Mouse (Mus musculus) midbrain, embryonic 13.5 days (tissue): ENCODE measurements at regions not wholly inside any gene's neighbourhood (a gene's known extent, or its start where the extent isn't known, plus 50 kb on each side); places are given as distances from the start of the nearest gene placed in this dataset.
"Not testable (repeated sequence)": the region's sequence is repeated elsewhere in the genome, so short reads cannot be mapped to it uniquely, and the experiment has no call there.

Experiments used
- ATAC-seq: fragments of 200-750 bp; cut with Nextera tagmentation; 2 replicates; pipeline ENCODE4 v1.8.0; 2017; ENCODE audit warnings: mild to moderate bottlenecking, moderate TSS enrichment, moderate library complexity
- H3K27ac ChIP-seq: fragments of 300-500 bp; sonication (generic); 2 replicates; pipeline ENCODE4 v1.5.1; 2015; ENCODE audit warnings: inconsistent platforms, mild to moderate bottlenecking, moderate library complexity
- H3K27me3 ChIP-seq: fragments of 300-500 bp; sonication (generic); 2 replicates; pipeline ENCODE4 v1.6.1; 2015; ENCODE audit warnings: mild to moderate bottlenecking, inconsistent platforms
- H3K36me3 ChIP-seq: fragments of 300-500 bp; sonication (generic); 2 replicates; pipeline ENCODE4 v1.6.1; 2015; ENCODE audit warnings: mild to moderate bottlenecking, inconsistent platforms
- H3K4me1 ChIP-seq: fragments of 300-500 bp; sonication (generic); replicated peaks from 2 replicates; pipeline ENCODE4 v1.6.1; 2015; ENCODE audit warnings: inconsistent platforms
- H3K4me2 ChIP-seq: fragments of 300-500 bp; sonication (generic); replicated peaks from 2 replicates; pipeline ENCODE4 v1.6.1; 2015; ENCODE audit warnings: moderate library complexity, mild to moderate bottlenecking, inconsistent platforms
- H3K4me3 ChIP-seq: fragments of 300-500 bp; sonication (generic); replicated peaks from 2 replicates; pipeline ENCODE4 v1.5.1; 2015; ENCODE audit warnings: mild to moderate bottlenecking, inconsistent platforms
- H3K9ac ChIP-seq: fragments of 300-500 bp; sonication (generic); replicated peaks from 2 replicates; pipeline ENCODE4 v1.6.1; 2015; ENCODE audit warnings: mild to moderate bottlenecking, inconsistent platforms
- H3K9me3 ChIP-seq: fragments of 300-500 bp; sonication (generic); 2 replicates; pipeline ENCODE4 v1.6.1; 2016; ENCODE audit warnings: mild to moderate bottlenecking, inconsistent platforms
- WGBS: fragments of 180-500 bp; shearing (Covaris S2); methylation state at CpG from one replicate; pipeline ENCODE4 v1.1.7; 2015; 5-methylcytosine and 5-hydroxymethylcytosine counted together

- no peaks in the 10 kb centered on the region for H3K9me3 ChIP-seq
- no peaks in the 10 kb centered on the region for H3K36me3 ChIP-seq
- H3K4me2 ChIP-seq: no peak overlapping the region
- H3K27me3 ChIP-seq: no peaks in the 10 kb centered on the region
- H3K4me1 ChIP-seq: peaks cover 4% of the 10 kb centered on the region
- no peak overlapping the region for H3K27ac ChIP-seq
- H3K9ac ChIP-seq: no peak overlapping the region
- H3K4me3 ChIP-seq: no peak overlapping the region
- ATAC-seq: no peak
- WGBS: 95% methylated on average over 7 of the region's 7 CpGs
Measured at GRCm38 (mm10) chr13:20039590-20039989, 50.8 kb upstream of the Elmo1 start.

GRCm38 (mm10) chr13:20038463-20038862 is 51.9 kb upstream of the Elmo1 start:
- H3K27me3 ChIP-seq: no peaks in the 10 kb centered on the region
- no peaks in the 10 kb centered on the region for H3K36me3 ChIP-seq
- no peak for ATAC-seq
- no peak overlapping the region for H3K9ac ChIP-seq
- H3K4me1 ChIP-seq: peaks cover 4% of the 10 kb centered on the region
- no peaks in the 10 kb centered on the region for H3K9me3 ChIP-seq
- H3K4me2 ChIP-seq: no peak overlapping the region
- H3K27ac ChIP-seq: no peak overlapping the region
- no peak overlapping the region for H3K4me3 ChIP-seq
- WGBS: 18% methylated on average over 11 of the region's 11 CpGs

GRCm38 (mm10) chr13:20037436-20037835 is 53.0 kb upstream of the Elmo1 start:
- Histone ChIP-seq H3K4me3 (no peak overlapping the region), H3K27ac (no peak overlapping the region), H3K9me3 (no peaks in the 10 kb centered on the region), H3K27me3 (no peaks in the 10 kb centered on the region), H3K4me2 (no peak overlapping the region), H3K4me1 (peaks cover 4% of the 10 kb centered on the region), H3K36me3 (no peaks in the 10 kb centered on the region), H3K9ac (no peak overlapping the region)
- ATAC-seq: no peak
- WGBS: 93% methylated on average over 7 of the region's 7 CpGs

GRCm38 (mm10) chr13:20033937-20034735 is 56.3 kb upstream of the Elmo1 start:
- ATAC-seq: no peak
- WGBS: 85% methylated on average over 11 of the region's 11 CpGs
- H3K36me3 ChIP-seq: no peaks in the 10 kb centered on the region
- H3K27ac ChIP-seq: no peak overlapping the region
- no peaks in the 10 kb centered on the region for H3K27me3 ChIP-seq
- H3K4me2 ChIP-seq: no peak overlapping the region
- no peak overlapping the region for H3K4me3 ChIP-seq
- no peaks in the 10 kb centered on the region for H3K4me1 ChIP-seq
- no peaks in the 10 kb centered on the region for H3K9me3 ChIP-seq
- H3K9ac ChIP-seq: no peak overlapping the region

- H3K9me3 ChIP-seq: no peaks in the 10 kb centered on the region
Measured at GRCm38 (mm10) chr13:20031660-20032059, 58.7 kb upstream of the Elmo1 start.

DNA sequence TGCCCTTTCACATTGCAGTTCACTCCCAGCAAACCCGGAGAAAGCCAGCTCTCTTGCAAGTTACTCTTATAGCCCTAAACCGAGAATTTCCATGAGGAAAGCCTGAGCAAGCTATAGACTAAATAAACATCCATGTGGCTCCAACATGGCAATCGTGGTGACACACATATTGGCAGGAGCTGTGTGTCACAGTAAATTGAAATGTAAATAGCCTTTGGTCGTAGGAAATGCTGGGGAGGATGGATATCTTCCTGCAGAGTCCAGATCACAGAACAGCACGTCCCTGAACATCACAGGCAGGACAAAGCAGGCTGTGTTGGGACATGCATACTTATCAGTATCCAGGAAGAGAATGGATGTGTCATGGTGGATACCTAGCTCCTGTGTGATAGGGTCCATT is 59.3 kb upstream of the Elmo1 start:
- H3K4me3 ChIP-seq: no peak overlapping the region
- no peaks in the 10 kb centered on the region for H3K36me3 ChIP-seq
- H3K4me2 ChIP-seq: no peak overlapping the region
- no peak overlapping the region for H3K27ac ChIP-seq
- ATAC-seq: no peak
- no peaks in the 10 kb centered on the region for H3K4me1 ChIP-seq
- WGBS: 56% methylated on average over 5 of the region's 5 CpGs
- no peaks in the 10 kb centered on the region for H3K9me3 ChIP-seq
- no peaks in the 10 kb centered on the region for H3K27me3 ChIP-seq
- no peak overlapping the region for H3K9ac ChIP-seq

More at GRCm38 (mm10) chr13:20031660-20032059, 58.7 kb upstream of the Elmo1 start:
- Histone ChIP-seq H3K27me3 (no peaks in the 10 kb centered on the region), H3K4me1 (no peaks in the 10 kb centered on the region), H3K4me3 (no peak overlapping the region), H3K27ac (no peak overlapping the region), H3K36me3 (no peaks in the 10 kb centered on the region), H3K4me2 (no peak overlapping the region), H3K9ac (no peak overlapping the region)
- 90% methylated on average over 5 of the region's 5 CpGs for WGBS
- no peak for ATAC-seq

GRCm38 (mm10) chr13:20026612-20027011 is 63.8 kb upstream of the Elmo1 start:
- no peak overlapping the region for H3K4me2 ChIP-seq
- no peaks in the 10 kb centered on the region for H3K9me3 ChIP-seq
- H3K9ac ChIP-seq: no peak overlapping the region
- H3K27me3 ChIP-seq: no peaks in the 10 kb centered on the region
- H3K4me3 ChIP-seq: no peak overlapping the region
- WGBS: 88% methylated on average over 6 of the region's 6 CpGs
- no peaks in the 10 kb centered on the region for H3K36me3 ChIP-seq
- H3K27ac ChIP-seq: no peak overlapping the region
- ATAC-seq: no peak
- no peaks in the 10 kb centered on the region for H3K4me1 ChIP-seq

GRCm38 (mm10) chr13:20016454-20016853 is 73.9 kb upstream of the Elmo1 start:
- H3K4me3 ChIP-seq, H3K9ac ChIP-seq, H3K4me2 ChIP-seq, H3K4me1 ChIP-seq, H3K27ac ChIP-seq, H3K9me3 ChIP-seq, H3K36me3 ChIP-seq, H3K27me3 ChIP-seq, ATAC-seq: not testable (repeated sequence)
- WGBS: 92% methylated on average over 16 of the region's 16 CpGs

DNA sequence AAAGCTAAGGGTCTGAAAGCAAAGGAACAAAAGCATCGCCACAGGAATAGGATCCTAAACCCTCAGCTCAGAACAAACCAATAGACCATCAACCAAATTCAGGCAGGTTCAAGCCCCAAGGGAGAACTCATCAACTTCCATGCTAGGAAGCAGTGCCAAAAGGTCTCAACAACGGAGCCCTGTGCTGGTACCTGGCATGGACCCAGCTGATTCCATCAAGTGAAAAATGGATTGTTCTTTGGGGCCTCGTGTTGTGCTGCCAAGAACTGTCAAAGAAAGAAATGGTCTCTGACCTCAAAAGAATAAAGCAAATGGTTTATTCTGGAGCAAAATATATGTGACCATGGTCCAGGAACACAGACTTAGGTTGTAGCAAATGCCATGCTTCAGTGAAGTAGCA is 77.8 kb upstream of the Elmo1 start:
- H3K4me3 ChIP-seq: no peak overlapping the region
- WGBS: 81% methylated on average over 3 of the region's 3 CpGs
- no peak overlapping the region for H3K27ac ChIP-seq
- no peaks in the 10 kb centered on the region for H3K4me1 ChIP-seq
- no peak overlapping the region for H3K4me2 ChIP-seq
- H3K27me3 ChIP-seq: no peaks in the 10 kb centered on the region
- no peak overlapping the region for H3K9ac ChIP-seq
- H3K9me3 ChIP-seq: no peaks in the 10 kb centered on the region
- ATAC-seq: no peak
- H3K36me3 ChIP-seq: no peaks in the 10 kb centered on the region

DNA sequence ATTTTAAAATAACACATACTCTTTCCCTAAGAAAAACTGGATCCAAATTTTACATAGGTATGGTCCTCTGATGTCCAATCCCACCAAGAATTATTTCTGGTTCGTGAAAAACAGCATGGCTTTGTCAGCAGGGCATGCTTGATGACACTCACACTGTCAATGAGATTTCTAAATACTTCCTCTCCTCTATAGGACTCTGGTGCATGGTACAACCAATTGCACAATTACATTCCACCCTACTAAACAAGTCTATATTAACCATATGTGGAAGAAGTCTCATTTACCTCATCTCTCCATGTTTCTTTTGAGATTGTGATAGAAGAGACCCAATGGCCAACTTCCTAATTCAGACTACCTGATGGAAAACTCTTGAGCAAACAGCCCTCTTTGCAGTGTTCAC is 81.2 kb upstream of the Elmo1 start:
- Histone ChIP-seq H3K4me1 (no peaks in the 10 kb centered on the region), H3K27ac (no peak overlapping the region), H3K36me3 (no peaks in the 10 kb centered on the region), H3K4me3 (no peak overlapping the region), H3K4me2 (no peak overlapping the region), H3K9me3 (no peaks in the 10 kb centered on the region), H3K27me3 (no peaks in the 10 kb centered on the region), H3K9ac (no peak overlapping the region)
- no peak for ATAC-seq
- 65% methylated on average over 1 of the region's 1 CpGs for WGBS

- 94% methylated on average over 2 of the region's 2 CpGs for WGBS
Measured at GRCm38 (mm10) chr13:20007561-20007960, 82.8 kb upstream of the Elmo1 start.

DNA sequence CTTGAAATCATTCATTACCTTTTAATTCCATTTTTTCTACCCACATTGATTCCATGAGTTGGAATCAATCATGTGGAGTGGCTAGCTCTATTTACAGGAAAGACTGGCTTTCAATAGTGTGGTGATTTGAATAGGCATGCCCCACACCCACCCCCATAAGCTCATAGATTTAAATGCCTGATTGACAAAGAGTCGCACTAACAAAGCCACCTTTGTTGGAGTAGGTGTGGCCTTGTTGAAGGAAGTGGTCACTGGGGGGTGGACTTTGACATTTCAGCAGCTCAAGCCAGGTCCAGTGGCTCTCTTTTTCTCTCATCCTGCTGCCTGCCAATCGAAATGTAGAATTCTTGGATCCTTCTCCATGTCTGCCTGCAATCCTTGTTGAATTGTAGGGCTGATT is 92.8 kb upstream of the Elmo1 start:
- H3K36me3 ChIP-seq: no peaks in the 10 kb centered on the region
- H3K9ac ChIP-seq: no peak overlapping the region
- H3K27me3 ChIP-seq: no peaks in the 10 kb centered on the region
- no peaks in the 10 kb centered on the region for H3K9me3 ChIP-seq
- ATAC-seq: no peak
- no peak overlapping the region for H3K4me2 ChIP-seq
- 70% methylated on average over 2 of the region's 2 CpGs for WGBS
- no peak overlapping the region for H3K27ac ChIP-seq
- H3K4me1 ChIP-seq: no peaks in the 10 kb centered on the region
- no peak overlapping the region for H3K4me3 ChIP-seq

More at GRCm38 (mm10) chr13:20007561-20007960, 82.8 kb upstream of the Elmo1 start:
- Histone ChIP-seq H3K36me3 (no peaks in the 10 kb centered on the region), H3K9me3 (no peaks in the 10 kb centered on the region), H3K4me1 (no peaks in the 10 kb centered on the region), H3K4me3 (no peak overlapping the region), H3K27ac (no peak overlapping the region), H3K27me3 (no peaks in the 10 kb centered on the region), H3K4me2 (no peak overlapping the region), H3K9ac (no peak overlapping the region)
- ATAC-seq: no peak

DNA sequence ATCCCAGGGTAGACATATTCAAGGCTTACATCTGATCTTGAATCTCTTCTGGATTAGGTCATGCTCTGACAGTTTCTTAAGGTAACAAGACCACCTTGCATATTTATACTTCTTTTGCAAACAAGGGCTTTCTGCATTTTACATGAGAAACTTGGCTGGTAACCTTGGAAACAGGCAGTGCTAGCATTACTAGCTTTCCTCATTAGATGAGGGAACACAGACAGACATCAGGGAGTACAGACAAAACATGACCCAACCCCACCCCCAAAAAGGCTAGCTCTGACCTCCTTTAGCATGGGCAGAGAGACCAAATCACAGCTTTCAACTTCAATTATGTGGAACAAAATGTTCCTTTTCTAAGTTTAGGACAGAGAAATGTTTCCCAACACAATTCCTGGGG is 114.8 kb upstream of the Elmo1 start:
- no peak for ATAC-seq

More for the DNA sequence above, 114.8 kb upstream of the Elmo1 start:
- no peaks in the 10 kb centered on the region for H3K36me3 ChIP-seq
- H3K4me3 ChIP-seq: no peak overlapping the region
- H3K9ac ChIP-seq: no peak overlapping the region
- H3K9me3 ChIP-seq: no peaks in the 10 kb centered on the region
- no peak overlapping the region for H3K4me2 ChIP-seq
- no peaks in the 10 kb centered on the region for H3K4me1 ChIP-seq
- H3K27me3 ChIP-seq: no peaks in the 10 kb centered on the region
- no peak overlapping the region for H3K27ac ChIP-seq
